Mouse (Mus musculus): ENCODE data around the gene Sept11. TPM values are rescaled to one million over a fixed set of nuclear protein-coding genes. Genes with fewer than 3 reads are reported as not detected.

Gene Sept11
- polyA plus RNA-seq, 1 experiment from 2014 or later = 178 TPM

- no peaks in the 10 kb centered on the region for H3K27me3 ChIP-seq (replicated peaks; ENCODE audit: control insufficient read depth, insufficient read depth, low read length)
- no peaks in the 10 kb centered on the region for H3K9me3 ChIP-seq (ENCODE audit: control insufficient read depth, low read length)
- WGBS = 86% methylated on average over 11 of the region's 11 CpGs
- no peak overlapping the region for H3K4me2 ChIP-seq (ENCODE audit: low read length)
- no peak overlapping the region; the same call in 1 of the 2 replicates for H3K27ac ChIP-seq (ENCODE audit: low read depth)
- no peak overlapping the region for H3K4me3 ChIP-seq (ENCODE audit: low read depth, low read length)
- H3K9ac ChIP-seq (ENCODE audit: low read length) = no peak overlapping the region
- peaks cover 13% of the 10 kb centered on the region for H3K4me1 ChIP-seq (replicated peaks; ENCODE audit: control insufficient read depth, insufficient read depth, low read length)
- DNase-seq (ENCODE audit: low spot score) (no peak), ATAC-seq (replicated peaks; ENCODE audit: low FRiP score, low TSS enrichment, low read depth) (no peak)
- peaks cover 67% of the 10 kb centered on the region for H3K36me3 ChIP-seq (ENCODE audit: control insufficient read depth, insufficient read depth, low read length)
These were observed 61.2 kb downstream of the Sept11 start for GRCm38 (mm10) chr5:93154401-93154800.

DNA sequence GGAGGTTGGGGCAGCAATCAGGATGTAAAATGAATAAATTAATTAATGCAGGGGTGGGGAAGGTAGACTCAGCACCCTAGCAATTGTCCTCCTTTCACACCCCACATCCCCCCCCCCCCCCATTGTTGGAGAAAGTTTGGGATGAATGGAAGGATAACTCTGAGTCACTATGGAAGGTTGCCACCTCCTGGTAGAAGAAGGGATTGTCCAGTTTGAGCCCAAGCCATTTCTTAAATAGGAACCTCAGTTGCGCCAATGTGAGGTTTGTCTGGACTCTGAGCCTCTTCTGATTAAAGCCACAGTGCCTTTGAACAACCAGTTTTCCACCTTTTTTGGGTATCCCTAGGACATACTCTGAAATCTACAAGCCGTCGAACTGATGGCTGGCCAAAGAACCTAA lies 70.3 kb downstream of the Sept11 start:
- no peaks in the 10 kb centered on the region for H3K4me1 ChIP-seq (replicated peaks; ENCODE audit: control insufficient read depth, insufficient read depth, low read length)
- no peak overlapping the region for H3K4me3 ChIP-seq (ENCODE audit: low read depth, low read length)
- 90% methylated on average over 3 of the region's 3 CpGs for WGBS
- H3K27me3 ChIP-seq (replicated peaks; ENCODE audit: control insufficient read depth, insufficient read depth, low read length) = no peaks in the 10 kb centered on the region
- peaks cover 89% of the 10 kb centered on the region for H3K36me3 ChIP-seq (ENCODE audit: control insufficient read depth, insufficient read depth, low read length)
- no peak overlapping the region for H3K27ac ChIP-seq (ENCODE audit: low read depth)
- H3K4me2 ChIP-seq (ENCODE audit: low read length) = no peak overlapping the region
- H3K9ac ChIP-seq (ENCODE audit: low read length) = no peak overlapping the region
- H3K9me3 ChIP-seq (ENCODE audit: control insufficient read depth, low read length) = no peaks in the 10 kb centered on the region
- DNase-seq (ENCODE audit: low spot score) (no peak), ATAC-seq (replicated peaks; ENCODE audit: low FRiP score, low TSS enrichment, low read depth) (no peak)

- H3K4me3 ChIP-seq (ENCODE audit: low read depth, low read length) = no peak overlapping the region
- H3K9ac ChIP-seq (ENCODE audit: low read length) = no peak overlapping the region
- no peak overlapping the region for H3K27ac ChIP-seq (ENCODE audit: low read depth)
- ATAC-seq (replicated peaks; ENCODE audit: low FRiP score, low TSS enrichment, low read depth) (no peak), DNase-seq (ENCODE audit: low spot score) (peak; percentile 41)
- H3K9me3 ChIP-seq (ENCODE audit: control insufficient read depth, low read length) = no peaks in the 10 kb centered on the region
- 93% methylated on average over 11 of the region's 11 CpGs for WGBS
- H3K27me3 ChIP-seq (replicated peaks; ENCODE audit: control insufficient read depth, insufficient read depth, low read length) = no peaks in the 10 kb centered on the region
- H3K36me3 ChIP-seq (ENCODE audit: control insufficient read depth, insufficient read depth, low read length) = peaks cover 89% of the 10 kb centered on the region
- H3K4me1 ChIP-seq (replicated peaks; ENCODE audit: control insufficient read depth, insufficient read depth, low read length) = no peaks in the 10 kb centered on the region
- no peak overlapping the region for H3K4me2 ChIP-seq (ENCODE audit: low read length)
These were observed 74.8 kb downstream of the Sept11 start for GRCm38 (mm10) chr5:93167919-93168516.

- DNase-seq (ENCODE audit: low spot score) (no peak), ATAC-seq (replicated peaks; ENCODE audit: low FRiP score, low TSS enrichment, low read depth) (no peak)
- no peak overlapping the region for H3K4me2 ChIP-seq (ENCODE audit: low read length)
- no peak overlapping the region for H3K27ac ChIP-seq (ENCODE audit: low read depth)
- no peaks in the 10 kb centered on the region for H3K27me3 ChIP-seq (replicated peaks; ENCODE audit: control insufficient read depth, insufficient read depth, low read length)
- H3K4me3 ChIP-seq (ENCODE audit: low read depth, low read length) = no peak overlapping the region
- no peak overlapping the region for H3K9ac ChIP-seq (ENCODE audit: low read length)
- no peaks in the 10 kb centered on the region for H3K4me1 ChIP-seq (replicated peaks; ENCODE audit: control insufficient read depth, insufficient read depth, low read length)
- peaks cover 94% of the 10 kb centered on the region for H3K36me3 ChIP-seq (ENCODE audit: control insufficient read depth, insufficient read depth, low read length)
- WGBS = 91% methylated on average over 6 of the region's 6 CpGs
- no peaks in the 10 kb centered on the region for H3K9me3 ChIP-seq (ENCODE audit: control insufficient read depth, low read length)
These were observed 75.4 kb downstream of the Sept11 start for GRCm38 (mm10) chr5:93168654-93169053.

DNA sequence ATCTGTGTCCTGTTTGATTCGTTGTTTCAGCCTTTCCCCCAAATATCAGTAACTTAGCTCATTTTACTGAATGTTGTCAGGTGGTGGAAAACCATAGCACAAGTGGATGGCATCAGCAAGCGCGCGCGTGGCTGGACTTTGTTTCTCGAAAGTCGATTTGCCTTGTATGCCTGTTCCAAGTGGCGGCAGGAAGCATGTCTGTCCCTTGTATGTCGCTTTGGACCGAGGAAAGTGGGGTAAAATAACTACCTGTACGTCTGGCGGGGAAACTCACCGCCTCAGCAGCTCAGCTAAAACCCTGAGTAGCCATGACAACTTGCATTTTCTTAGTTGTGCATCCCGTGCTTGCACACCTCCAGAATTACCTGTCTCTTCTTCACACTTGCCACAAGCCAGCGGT lies 78.2 kb downstream of the Sept11 start:
- DNase-seq (ENCODE audit: low spot score) = peak; percentile 45
- 96% methylated on average over 15 of the region's 15 CpGs for WGBS
- no peak for ATAC-seq (replicated peaks; ENCODE audit: low FRiP score, low TSS enrichment, low read depth)
- Histone ChIP-seq H3K4me1 (replicated peaks; ENCODE audit: control insufficient read depth, insufficient read depth, low read length) (no peaks in the 10 kb centered on the region), H3K4me2 (ENCODE audit: low read length) (no peak overlapping the region), H3K9ac (ENCODE audit: low read length) (no peak overlapping the region), H3K27me3 (replicated peaks; ENCODE audit: control insufficient read depth, insufficient read depth, low read length) (no peaks in the 10 kb centered on the region), H3K9me3 (ENCODE audit: control insufficient read depth, low read length) (no peaks in the 10 kb centered on the region), H3K27ac (ENCODE audit: low read depth) (no peak overlapping the region), H3K4me3 (ENCODE audit: low read depth, low read length) (no peak overlapping the region), H3K36me3 (ENCODE audit: control insufficient read depth, insufficient read depth, low read length) (peaks cover 91% of the 10 kb centered on the region)

DNA sequence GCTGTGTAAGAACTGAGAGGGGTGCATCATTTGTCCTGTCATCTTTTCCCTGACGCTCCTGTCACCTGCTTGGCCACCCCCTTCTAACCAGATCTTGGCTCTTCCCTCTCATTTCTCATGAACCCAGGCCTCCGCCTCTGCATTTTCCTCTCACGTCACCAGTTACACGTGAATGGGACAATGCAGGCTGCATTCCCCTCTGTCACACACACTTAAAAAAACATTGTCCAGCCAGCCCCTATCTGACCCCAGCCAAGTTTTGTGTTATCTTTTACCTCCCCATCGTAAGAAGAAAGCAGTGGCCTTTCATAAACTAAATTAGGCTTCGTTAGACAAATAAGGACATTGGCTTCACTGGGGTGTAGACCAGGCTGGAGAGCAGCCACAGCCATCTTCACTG lies 79.3 kb downstream of the Sept11 start:
- Histone ChIP-seq H3K27me3 (replicated peaks; ENCODE audit: control insufficient read depth, insufficient read depth, low read length) (no peaks in the 10 kb centered on the region), H3K4me2 (ENCODE audit: low read length) (no peak overlapping the region), H3K9me3 (ENCODE audit: control insufficient read depth, low read length) (no peaks in the 10 kb centered on the region), H3K9ac (ENCODE audit: low read length) (no peak overlapping the region), H3K36me3 (ENCODE audit: control insufficient read depth, insufficient read depth, low read length) (peaks cover 89% of the 10 kb centered on the region), H3K4me3 (ENCODE audit: low read depth, low read length) (no peak overlapping the region), H3K4me1 (replicated peaks; ENCODE audit: control insufficient read depth, insufficient read depth, low read length) (no peaks in the 10 kb centered on the region), H3K27ac (ENCODE audit: low read depth) (no peak overlapping the region)
- ATAC-seq (replicated peaks; ENCODE audit: low FRiP score, low TSS enrichment, low read depth) (no peak), DNase-seq (ENCODE audit: low spot score) (peak; percentile 36)
- 87% methylated on average over 6 of the region's 6 CpGs for WGBS

GRCm38 (mm10) chr5:93174675-93175074 lies 81.4 kb downstream of the Sept11 start:
- no peaks in the 10 kb centered on the region for H3K27me3 ChIP-seq (replicated peaks; ENCODE audit: control insufficient read depth, insufficient read depth, low read length)
- H3K4me3 ChIP-seq (ENCODE audit: low read depth, low read length) = no peak overlapping the region
- 81% methylated on average over 6 of the region's 6 CpGs for WGBS
- ATAC-seq (replicated peaks; ENCODE audit: low FRiP score, low TSS enrichment, low read depth) (no peak), DNase-seq (ENCODE audit: low spot score) (no peak)
- H3K27ac ChIP-seq (ENCODE audit: low read depth) = no peak overlapping the region
- H3K36me3 ChIP-seq (ENCODE audit: control insufficient read depth, insufficient read depth, low read length) = peaks cover 86% of the 10 kb centered on the region
- no peaks in the 10 kb centered on the region for H3K9me3 ChIP-seq (ENCODE audit: control insufficient read depth, low read length)
- H3K4me1 ChIP-seq (replicated peaks; ENCODE audit: control insufficient read depth, insufficient read depth, low read length) = no peaks in the 10 kb centered on the region
- no peak overlapping the region for H3K4me2 ChIP-seq (ENCODE audit: low read length)
- H3K9ac ChIP-seq (ENCODE audit: low read length) = no peak overlapping the region

DNA sequence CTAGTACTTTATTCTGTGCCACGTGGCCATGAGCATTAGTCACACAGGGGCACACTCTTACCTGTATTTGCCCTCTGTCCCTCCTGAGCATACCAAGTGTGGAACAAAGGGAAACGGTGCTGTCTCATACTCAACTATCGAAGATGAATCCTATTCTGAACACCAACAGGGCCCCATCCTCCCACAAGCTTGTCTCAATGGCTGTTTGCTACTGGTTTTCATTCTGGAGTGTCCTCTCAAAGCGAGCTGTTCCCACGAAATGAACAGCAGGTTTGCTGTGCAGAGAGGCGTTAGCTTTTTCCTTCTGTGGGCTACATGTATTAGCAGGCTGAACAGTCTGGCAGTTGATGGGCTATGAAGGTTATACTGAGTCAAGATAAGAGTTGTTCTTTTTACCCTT lies 85.4 kb downstream of the Sept11 start:
- no peak for ATAC-seq (replicated peaks; ENCODE audit: low FRiP score, low TSS enrichment, low read depth)
- H3K36me3 ChIP-seq (ENCODE audit: control insufficient read depth, insufficient read depth, low read length) = peaks cover 74% of the 10 kb centered on the region

DNA sequence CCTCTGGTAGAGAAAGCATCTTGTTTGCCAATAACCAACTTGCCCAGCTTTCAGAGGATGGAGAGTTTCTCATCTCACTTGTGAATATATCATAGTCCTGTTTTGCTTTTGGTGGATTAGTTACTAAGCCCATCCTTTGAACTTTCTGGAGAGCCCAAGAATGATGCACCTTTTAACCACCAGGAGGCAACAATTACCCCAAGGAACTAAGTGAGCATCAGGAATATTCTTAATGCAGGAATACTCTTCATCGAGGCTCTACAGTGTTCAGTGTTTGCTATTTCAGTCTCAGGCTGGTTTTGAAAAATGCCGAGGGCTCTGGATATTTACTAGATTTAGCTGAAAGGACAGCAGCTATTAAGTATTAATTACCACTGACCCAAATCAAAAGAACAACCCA lies 87.0 kb downstream of the Sept11 start:
- no peak for DNase-seq (ENCODE audit: low spot score)
- Histone ChIP-seq H3K36me3 (ENCODE audit: control insufficient read depth, insufficient read depth, low read length) (peaks cover 71% of the 10 kb centered on the region), H3K27ac (ENCODE audit: low read depth) (no peak overlapping the region), H3K4me3 (ENCODE audit: low read depth, low read length) (no peak overlapping the region), H3K9me3 (ENCODE audit: control insufficient read depth, low read length) (no peaks in the 10 kb centered on the region), H3K4me1 (replicated peaks; ENCODE audit: control insufficient read depth, insufficient read depth, low read length) (no peaks in the 10 kb centered on the region), H3K27me3 (replicated peaks; ENCODE audit: control insufficient read depth, insufficient read depth, low read length) (no peaks in the 10 kb centered on the region), H3K9ac (ENCODE audit: low read length) (no peak overlapping the region), H3K4me2 (ENCODE audit: low read length) (no peak overlapping the region)
- 63% methylated on average over 2 of the region's 2 CpGs for whole genome bisulfite sequencing
- ATAC-seq (replicated peaks; ENCODE audit: low FRiP score, low TSS enrichment, low read depth) = no peak; the same call in 1 of the 2 replicates

More for the DNA sequence above, 85.4 kb downstream of the Sept11 start:
- Histone ChIP-seq H3K9me3 (ENCODE audit: control insufficient read depth, low read length) (no peaks in the 10 kb centered on the region), H3K9ac (ENCODE audit: low read length) (no peak overlapping the region), H3K27me3 (replicated peaks; ENCODE audit: control insufficient read depth, insufficient read depth, low read length) (no peaks in the 10 kb centered on the region), H3K4me3 (ENCODE audit: low read depth, low read length) (no peak overlapping the region), H3K4me2 (ENCODE audit: low read length) (no peak overlapping the region), H3K27ac (ENCODE audit: low read depth) (no peak overlapping the region), H3K4me1 (replicated peaks; ENCODE audit: control insufficient read depth, insufficient read depth, low read length) (no peaks in the 10 kb centered on the region)
- no peak for DNase-seq (ENCODE audit: low spot score)
- WGBS = 82% methylated on average over 6 of the region's 6 CpGs

All from intestine, embryonic 14.5 days (tissue).